Comparison of ENCODE assay signal across 14 mouse cellular contexts in genomic region chr19:41805831-41806230, GRCm38 (mm10). TPM values are rescaled to one million over a fixed set of nuclear protein-coding genes. Genes with fewer than 3 reads are reported as not detected.
A peak's percentile ranks its signal among the peaks of the same experiment; 100 is the strongest.
DNase-seq lines count a peak whose midpoint lies in the region; ATAC-seq and TF ChIP-seq lines count a peak whose summit lies in the region.
"Had no signal": no experiment of that assay in that cellular context is flagged by ENCODE, and none has a peak within 500 bp of the region (broad histone marks: within the 10 kb centered on the region; RNA-seq: fewer than 3 reads in every experiment).

No protein-coding gene starts in this region.

- H3K27ac ChIP-seq in heart, adult 2 months: no peak overlapping the region
- H3K27ac ChIP-seq in liver, postnatal 0 days (ENCODE audit: low read depth): no peak overlapping the region
- H3K27ac ChIP-seq in liver, embryonic 12.5 days: no peak overlapping the region
- no peak overlapping the region for H3K27ac ChIP-seq in small intestine, adult 2 months (ENCODE audit: insufficient read depth, low read depth, low read length)
- H3K27ac ChIP-seq in midbrain, embryonic 14.5 days (replicated peaks; ENCODE audit: low read depth, low read length): no peak overlapping the region
- H3K27ac ChIP-seq: embryonic facial prominence, embryonic 12.5 days; macrophage had no signal

- H3K4me1 ChIP-seq in heart, adult 2 months (ENCODE audit: control insufficient read depth, insufficient read depth, low read length): no peaks in the 10 kb centered on the region
- peaks cover 22% of the 10 kb centered on the region for H3K4me1 ChIP-seq in liver, postnatal 0 days (ENCODE audit: insufficient read depth)
- H3K4me1 ChIP-seq in liver, embryonic 12.5 days: peaks cover 48% of the 10 kb centered on the region
- peaks cover 31% of the 10 kb centered on the region for H3K4me1 ChIP-seq in G1E (ENCODE audit: insufficient read depth, low read depth, low read length)
- H3K4me1 ChIP-seq in small intestine, adult 2 months (ENCODE audit: control insufficient read depth, insufficient read depth, insufficient read length, low read length): no peaks in the 10 kb centered on the region
- peaks cover 1% of the 10 kb centered on the region; the same call in 1 of the 2 replicates for H3K4me1 ChIP-seq in midbrain, embryonic 14.5 days (ENCODE audit: control insufficient read depth, insufficient read depth, low read length)

- peaks cover 5% of the 10 kb centered on the region; the same call in 1 of the 2 replicates for H3K9me3 ChIP-seq in liver, postnatal 0 days (ENCODE audit: low read length)
- H3K9me3 ChIP-seq in liver, embryonic 12.5 days (replicated peaks): peaks cover 6% of the 10 kb centered on the region
- H3K9me3 ChIP-seq in G1E (replicated peaks): peaks cover 8% of the 10 kb centered on the region
- H3K9me3 ChIP-seq in midbrain, embryonic 14.5 days (ENCODE audit: control insufficient read depth, low read length): no peaks in the 10 kb centered on the region
- H3K9me3 ChIP-seq: embryonic facial prominence, embryonic 12.5 days had no signal

- no peak for TF ChIP-seq EP300 in heart, adult 2 months (IDR thresholded peaks at IDR 0.05; ENCODE audit: insufficient read depth, low read depth, low read length)
- no peak for TF ChIP-seq EP300 in liver, postnatal 0 days (IDR thresholded peaks at IDR 0.05; ENCODE audit: low read depth)

- 89% methylated on average over 4 of the region's 4 CpGs for WGBS in heart, adult 2 months
- 85% methylated on average over 4 of the region's 4 CpGs for WGBS in liver, postnatal 0 days (ENCODE audit: insufficient replicate concordance)
- 90% methylated on average over 4 of the region's 4 CpGs for WGBS in liver, embryonic 12.5 days (ENCODE audit: insufficient replicate concordance)
- WGBS in small intestine, adult 2 months: 95% methylated on average over 4 of the region's 4 CpGs
- 89% methylated on average over 4 of the region's 4 CpGs for WGBS in midbrain, embryonic 14.5 days

- no peaks in the 10 kb centered on the region for H3K79me2 ChIP-seq in heart, adult 2 months (replicated peaks; ENCODE audit: control insufficient read depth, insufficient read depth, low read length)

- no peaks in the 10 kb centered on the region for H3K36me3 ChIP-seq in heart, adult 2 months (ENCODE audit: control insufficient read depth, insufficient read depth, low read length)
- H3K36me3 ChIP-seq in liver, postnatal 0 days (replicated peaks; ENCODE audit: insufficient read depth, low read length): no peaks in the 10 kb centered on the region
- H3K36me3 ChIP-seq in liver, embryonic 12.5 days: peaks cover 4% of the 10 kb centered on the region; the same call in 1 of the 2 replicates
- H3K36me3 ChIP-seq in G1E (replicated peaks): no peaks in the 10 kb centered on the region
- H3K36me3 ChIP-seq in small intestine, adult 2 months (ENCODE audit: control insufficient read depth, insufficient read depth, low read length): no peaks in the 10 kb centered on the region
- H3K36me3 ChIP-seq in midbrain, embryonic 14.5 days (ENCODE audit: control insufficient read depth, insufficient read depth, low read length): no peaks in the 10 kb centered on the region
- H3K36me3 ChIP-seq: embryonic facial prominence, embryonic 12.5 days had no signal

- ATAC-seq in liver, postnatal 0 days: no peak
- ATAC-seq in liver, embryonic 12.5 days: no peak
- no peak for ATAC-seq in G1E (ENCODE audit: extremely low read depth, insufficient number of reproducible peaks, low FRiP score, poor library complexity, severe bottlenecking)
- no peak for ATAC-seq in midbrain, embryonic 14.5 days (ENCODE audit: low FRiP score, low TSS enrichment)

- H3K4me2 ChIP-seq in liver, postnatal 0 days (ENCODE audit: low read depth, low read length): no peak overlapping the region
- no peak overlapping the region for H3K4me2 ChIP-seq in liver, embryonic 12.5 days
- no peak overlapping the region for H3K4me2 ChIP-seq in midbrain, embryonic 14.5 days (ENCODE audit: low read length)
- H3K4me2 ChIP-seq: embryonic facial prominence, embryonic 12.5 days had no signal

- H3K27me3 ChIP-seq in heart, adult 2 months (ENCODE audit: control insufficient read depth, insufficient read depth, low read length): no peaks in the 10 kb centered on the region
- H3K27me3 ChIP-seq in liver, postnatal 0 days (ENCODE audit: insufficient read depth, low read length): no peaks in the 10 kb centered on the region
- H3K27me3 ChIP-seq in liver, embryonic 12.5 days (replicated peaks): no peaks in the 10 kb centered on the region
- H3K27me3 ChIP-seq in G1E (ENCODE audit: insufficient read depth, low read length): no peaks in the 10 kb centered on the region
- H3K27me3 ChIP-seq in small intestine, adult 2 months (ENCODE audit: control insufficient read depth, insufficient read depth, low read length): no peaks in the 10 kb centered on the region
- no peaks in the 10 kb centered on the region for H3K27me3 ChIP-seq in midbrain, embryonic 14.5 days (ENCODE audit: control insufficient read depth, insufficient read depth, low read length)
- H3K27me3 ChIP-seq: embryonic facial prominence, embryonic 12.5 days had no signal

- DNase-seq in heart, adult 2 months: no peak
- no peak for DNase-seq in heart, postnatal 36 days
- DNase-seq in liver, postnatal 0 days: no peak
- no peak for DNase-seq in G1E (ENCODE audit: low spot score)
- DNase-seq in midbrain, embryonic 14.5 days: no peak
- DNase-seq in lung, postnatal 25 days (ENCODE audit: low spot score): no peak
- DNase-seq: cerebellum, postnatal 36 days; heart, adult 11 months; heart, postnatal 14 days; kidney, postnatal 14 days had no signal

- no peak for TF ChIP-seq POLR2A in heart, adult 2 months (IDR thresholded peaks at IDR 0.05; ENCODE audit: insufficient read depth, low read depth, low read length)
- TF ChIP-seq POLR2A in small intestine, adult 2 months (IDR thresholded peaks at IDR 0.05; ENCODE audit: low read depth, low read length): no peak

- H3K4me3 ChIP-seq in heart, adult 2 months: no peak overlapping the region
- no peak overlapping the region for H3K4me3 ChIP-seq in liver, postnatal 0 days (ENCODE audit: low read depth, low read length)
- no peak overlapping the region for H3K4me3 ChIP-seq in liver, embryonic 12.5 days
- H3K4me3 ChIP-seq in G1E (ENCODE audit: low read depth, low read length): no peak overlapping the region
- no peak overlapping the region for H3K4me3 ChIP-seq in small intestine, adult 2 months (ENCODE audit: low read depth, low read length)
- H3K4me3 ChIP-seq in midbrain, embryonic 14.5 days (replicated peaks; ENCODE audit: low read depth, low read length): no peak overlapping the region
- H3K4me3 ChIP-seq: embryonic facial prominence, embryonic 12.5 days had no signal

- intact Hi-C loops in heart, adult 2 months (cut with DNase I): loop anchor here (10.0 kb wide), 1 partner anchor 709 kb away; the partner anchor contains the start of gene R3hcc1l
- intact Hi-C loops in heart, postnatal 36 days (cut with DNase I): no loop called here

- H3K9ac ChIP-seq in heart, adult 2 months (ENCODE audit: low read depth, low read length): no peak overlapping the region
- no peak overlapping the region for H3K9ac ChIP-seq in liver, postnatal 0 days (replicated peaks)
- H3K9ac ChIP-seq in liver, embryonic 12.5 days: no peak overlapping the region
- no peak overlapping the region for H3K9ac ChIP-seq in midbrain, embryonic 14.5 days (replicated peaks; ENCODE audit: low read length)
- H3K9ac ChIP-seq: embryonic facial prominence, embryonic 12.5 days had no signal

- TF ChIP-seq CTCF in heart, adult 2 months (IDR thresholded peaks at IDR 0.05): peak; percentile 35
- peak; percentile 57 for TF ChIP-seq CTCF in liver, postnatal 0 days (IDR thresholded peaks at IDR 0.05; ENCODE audit: low read depth)
- peak; percentile 7; the same call in 1 of the 2 replicates for TF ChIP-seq CTCF in G1E (IDR thresholded peaks at IDR 0.05; ENCODE audit: low read depth, low read length)
- TF ChIP-seq CTCF in small intestine, adult 2 months (IDR thresholded peaks at IDR 0.05; ENCODE audit: extremely low read depth, insufficient read length, insufficient replicate concordance, low read depth, low read length): peak; percentile 15; the same call in 1 of the 2 replicates

RNA-seq across cellular contexts. Expression of gene Arhgap19, which starts 4.0 kb away (rescaled TPM):
- 1 to 10 TPM; 1.7 to 2.0 TPM for total RNA-seq in heart, adult 2 months (2021)
- 1.4 and 2.1 TPM in 2 replicates for polyA plus RNA-seq in heart, adult 2 months (2012; rRNA removed)
- total RNA-seq in heart, postnatal 36 days (2021): 1 to 10 TPM; 1.8 to 2.4 TPM
- polyA plus RNA-seq in liver, postnatal 0 days (2015; fragmentation: Nextera tagmentation; extraction: Ambion mirVana): 10.5 and 12.9 TPM in 2 replicates
- polyA plus RNA-seq in liver, embryonic 12.5 days (2016; fragmentation: Nextera tagmentation; extraction: Ambion mirVana): 37.6 and 40.7 TPM in 2 replicates
- total RNA-seq in G1E (2014; fragmentation: Nextera tagmentation) (66.1 and 95.6 TPM in 2 replicates), G1E (2017) (41.0 and 46.9 TPM in 2 replicates)
- 6.9 and 9.0 TPM in 2 replicates for polyA plus RNA-seq in G1E (2012)
- 0.71 and 2.1 TPM in 2 replicates for polyA plus RNA-seq in small intestine, adult 2 months (2012; rRNA removed)
- 4.7 and 8.5 TPM in 2 replicates for polyA plus RNA-seq in midbrain, embryonic 14.5 days (2014; fragmentation: Nextera tagmentation; extraction: Ambion mirVana)

RNA-seq across cellular contexts. Expression of gene Frat1, which starts 23.9 kb away (rescaled TPM):
- total RNA-seq in heart, adult 2 months (2021): 1 to 10 TPM; 2.5 to 3.9 TPM
- 1.3 TPM in 2 replicates for polyA plus RNA-seq in heart, adult 2 months (2012; rRNA removed)
- 1 to 10 TPM; 4.6 to 6.2 TPM for total RNA-seq in heart, postnatal 36 days (2021)
- polyA plus RNA-seq in liver, postnatal 0 days (2015; fragmentation: Nextera tagmentation; extraction: Ambion mirVana): 7.8 and 8.1 TPM in 2 replicates
- polyA plus RNA-seq in liver, embryonic 12.5 days (2016; fragmentation: Nextera tagmentation; extraction: Ambion mirVana): 16.5 and 17.2 TPM in 2 replicates
- total RNA-seq in G1E (2014; fragmentation: Nextera tagmentation): 11.4 and 13.5 TPM in 2 replicates
- total RNA-seq in G1E (2017): 17.9 and 19.8 TPM in 2 replicates
- polyA plus RNA-seq in G1E (2012): 41.1 and 52.6 TPM in 2 replicates
- polyA plus RNA-seq in small intestine, adult 2 months (2012; rRNA removed): 8.1 and 29.1 TPM in 2 replicates
- polyA plus RNA-seq in midbrain, embryonic 14.5 days (2014; fragmentation: Nextera tagmentation; extraction: Ambion mirVana): 30.6 and 32.7 TPM in 2 replicates

RNA-seq across cellular contexts. Expression of gene Frat2, which starts 42.1 kb away (rescaled TPM):
- 1 to 10 TPM; 2.7 to 4.9 TPM for total RNA-seq in heart, adult 2 months (2021)
- polyA plus RNA-seq in heart, adult 2 months (2012; rRNA removed): 1.4 and 1.7 TPM in 2 replicates
- total RNA-seq in heart, postnatal 36 days (2021): 1 to 10 TPM; 5.0 to 7.7 TPM
- polyA plus RNA-seq in liver, postnatal 0 days (2015; fragmentation: Nextera tagmentation; extraction: Ambion mirVana): 3.3 and 3.7 TPM in 2 replicates
- polyA plus RNA-seq in liver, embryonic 12.5 days (2016; fragmentation: Nextera tagmentation; extraction: Ambion mirVana): 12.0 and 14.0 TPM in 2 replicates
- total RNA-seq in G1E (2014; fragmentation: Nextera tagmentation) (15.3 and 17.8 TPM in 2 replicates), G1E (2017) (23.4 and 30.4 TPM in 2 replicates)
- 42.6 and 60.2 TPM in 2 replicates for polyA plus RNA-seq in G1E (2012)
- polyA plus RNA-seq in small intestine, adult 2 months (2012; rRNA removed): 13.7 and 62.2 TPM in 2 replicates
- polyA plus RNA-seq in midbrain, embryonic 14.5 days (2014; fragmentation: Nextera tagmentation; extraction: Ambion mirVana): 5.6 and 7.3 TPM in 2 replicates

Comparison
In these comparisons a context has a peak if more than half of its experiments do, and no peak if none do; other contexts are left out.
1. CTCF ChIP-seq: peak in every context shown above with its lines; median percentile 57 in liver, postnatal 0 days; 35 in heart, adult 2 months; 15 in small intestine, adult 2 months; 7 in G1E.